Mouse (Mus musculus): ENCODE results near the gene Bad. TPM values are rescaled to one million over a fixed set of nuclear protein-coding genes. Genes with fewer than 3 reads are reported as not detected.

The Bad gene
- total RNA-seq, 2 experiments from 2014 or later, result 20.3 to 45.2 TPM

Other genes starting within 250 kb of the Bad start
- gene Rps6ka4, start 101.2 kb upstream of the Bad start, total RNA-seq (2015), result 5.5 and 7.3 TPM in 2 replicates
- gene Rps6ka4, start 101.2 kb upstream of the Bad start, total RNA-seq (2017), result 17.2 and 21.4 TPM in 2 replicates
- 12.0 and 13.3 TPM in 2 replicates for gene Ccdc88b, start 83.7 kb upstream of the Bad start, total RNA-seq (2015)
- gene Ccdc88b, start 83.7 kb upstream of the Bad start, total RNA-seq (2017), result 45.9 and 78.0 TPM in 2 replicates
- gene Trmt112, start 32.2 kb upstream of the Bad start, total RNA-seq (2015), result 133 and 146 TPM in 2 replicates
- 176 and 188 TPM in 2 replicates for gene Trmt112, start 32.2 kb upstream of the Bad start, total RNA-seq (2017)
- gene Prdx5, start 31.8 kb upstream of the Bad start, total RNA-seq (2015), result 951 and 1,046 TPM in 2 replicates
- gene Prdx5, start 31.8 kb upstream of the Bad start, total RNA-seq (2017), result 1,745 and 2,032 TPM in 2 replicates
- 11.9 and 12.4 TPM in 2 replicates for gene Esrra, start 20.0 kb upstream of the Bad start, total RNA-seq (2015)
- gene Esrra, start 20.0 kb upstream of the Bad start, total RNA-seq (2017), result 24.6 and 28.9 TPM in 2 replicates
- not detected in 2 replicates for gene Catsperz, start 16.5 kb upstream of the Bad start, total RNA-seq (2015)
- gene Catsperz, start 16.5 kb upstream of the Bad start, total RNA-seq (2017), result not detected in 2 replicates
- not detected in 2 replicates for gene Kcnk4, start 7.3 kb upstream of the Bad start, total RNA-seq (2015)
- 0.11 TPM in 1 of 2 replicates, not detected in the other for gene Kcnk4, start 7.3 kb upstream of the Bad start, total RNA-seq (2017)
- 10.2 and 18.8 TPM in 2 replicates for gene Gpr137, start 619 bp downstream of the Bad start, total RNA-seq (2015)
- 18.4 and 20.2 TPM in 2 replicates for gene Gpr137, start 619 bp downstream of the Bad start, total RNA-seq (2017)
- gene Ppp1r14b, start 33.1 kb downstream of the Bad start, total RNA-seq (2015), result 54.3 and 63.8 TPM in 2 replicates
- 43.8 and 45.2 TPM in 2 replicates for gene Ppp1r14b, start 33.1 kb downstream of the Bad start, total RNA-seq (2017)
- 10.4 and 11.8 TPM in 2 replicates for gene Plcb3, start 34.6 kb downstream of the Bad start, total RNA-seq (2015)
- 13.4 and 14.1 TPM in 2 replicates for gene Plcb3, start 34.6 kb downstream of the Bad start, total RNA-seq (2017)
- gene Fkbp2, start 38.6 kb downstream of the Bad start, total RNA-seq (2015), result 127 and 145 TPM in 2 replicates
- 141 and 155 TPM in 2 replicates for gene Fkbp2, start 38.6 kb downstream of the Bad start, total RNA-seq (2017)
- gene Vegfb, start 45.8 kb downstream of the Bad start, total RNA-seq (2015), result 7.8 and 8.0 TPM in 2 replicates
- gene Vegfb, start 45.8 kb downstream of the Bad start, total RNA-seq (2017), result 2.4 and 2.8 TPM in 2 replicates
- 19.5 and 23.0 TPM in 2 replicates for gene Dnajc4, start 50.7 kb downstream of the Bad start, total RNA-seq (2015)
- gene Dnajc4, start 50.7 kb downstream of the Bad start, total RNA-seq (2017), result 18.4 and 21.4 TPM in 2 replicates
- gene Nudt22, start 54.3 kb downstream of the Bad start, total RNA-seq (2015), result 16.6 and 29.0 TPM in 2 replicates
- 10.1 and 16.0 TPM in 2 replicates for gene Nudt22, start 54.3 kb downstream of the Bad start, total RNA-seq (2017)
- gene Trpt1, start 54.3 kb downstream of the Bad start, total RNA-seq (2015), result 1.5 and 3.4 TPM in 2 replicates
- 2.7 and 3.4 TPM in 2 replicates for gene Trpt1, start 54.3 kb downstream of the Bad start, total RNA-seq (2017)
- gene Fermt3, start 77.6 kb downstream of the Bad start, total RNA-seq (2015), result 76.4 and 89.1 TPM in 2 replicates
- gene Fermt3, start 77.6 kb downstream of the Bad start, total RNA-seq (2017), result 239 and 262 TPM in 2 replicates
- 90.4 and 95.8 TPM in 2 replicates for gene Stip1, start 98.1 kb downstream of the Bad start, total RNA-seq (2015)
- 102 and 115 TPM in 2 replicates for gene Stip1, start 98.1 kb downstream of the Bad start, total RNA-seq (2017)
- gene Macrod1, start 114.9 kb downstream of the Bad start, total RNA-seq (2015), result 0.69 and 3.7 TPM in 2 replicates
- 0.66 and 0.77 TPM in 2 replicates for gene Macrod1, start 114.9 kb downstream of the Bad start, total RNA-seq (2017)
- not detected in 2 replicates for gene Flrt1, start 163.9 kb downstream of the Bad start, total RNA-seq (2015)
- not detected in 2 replicates for gene Flrt1, start 163.9 kb downstream of the Bad start, total RNA-seq (2017)

Data from megakaryocyte, adult 5-6 weeks (primary cell).